Mouse (Mus musculus): ENCODE results near the gene Tmprss6. TPM values are rescaled to one million over a fixed set of nuclear protein-coding genes. Genes with fewer than 3 reads are reported as not detected.

The Tmprss6 gene
- total RNA-seq (2021) = under 1 TPM in 1 of 2 experiments, not detected in 1; 0.38 TPM
- long read RNA-seq, experiment 1 = 0 reads
- long read RNA-seq, experiment 2 = 0 reads

DNA sequence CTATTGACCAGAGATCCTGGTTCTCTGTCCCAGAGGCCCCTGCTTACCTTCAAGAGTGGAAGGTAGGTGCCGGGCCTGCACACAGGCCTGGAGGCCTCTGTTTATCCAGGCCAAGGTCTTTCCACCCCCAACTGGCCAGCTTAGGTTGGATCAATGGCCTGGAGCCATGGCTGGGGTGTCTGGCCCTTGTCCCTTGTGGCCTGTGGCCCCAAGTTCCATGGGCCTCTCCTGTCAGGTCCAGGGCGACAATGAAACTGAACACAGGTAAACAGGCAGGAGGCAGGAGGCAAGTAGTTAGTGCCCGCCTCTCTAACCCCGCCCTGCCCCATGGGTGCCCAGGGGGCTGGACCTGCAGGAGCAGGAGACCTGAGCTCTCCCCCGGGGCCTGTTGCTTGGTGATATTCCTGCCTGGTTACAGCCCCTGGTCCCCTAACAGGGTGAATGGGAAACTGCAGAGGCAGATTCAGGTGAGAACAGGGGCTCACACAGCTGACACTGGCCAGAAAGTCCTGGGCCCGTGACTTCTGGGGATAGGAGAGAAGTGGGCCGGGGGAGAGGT is at the start of gene Tmprss6:
Tmprss6 (minus strand) TSS at position 256 of the 559 bp plus-strand sequence.
- DNase-seq = no peak

DNA sequence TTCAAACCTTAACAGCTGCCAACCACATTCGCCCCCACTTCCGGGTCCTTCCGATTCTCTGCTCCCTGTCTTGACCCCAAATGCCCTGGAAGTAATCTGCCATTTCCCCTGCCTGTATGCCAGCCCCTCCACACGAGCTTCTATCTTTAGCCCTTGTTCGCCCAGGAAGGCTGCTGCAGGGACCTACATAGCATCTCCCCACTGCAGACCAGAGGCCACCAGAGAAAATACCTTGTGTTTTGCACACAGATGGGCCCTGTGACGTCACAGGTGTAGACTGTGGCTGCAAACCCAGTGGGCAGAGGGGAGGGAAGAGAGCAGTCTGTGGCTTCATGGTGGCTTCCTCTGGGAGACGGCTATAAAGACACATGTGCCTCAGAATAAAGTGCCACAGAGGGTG is 49.8 kb upstream of the Tmprss6 start:
- no peak for DNase-seq

DNA sequence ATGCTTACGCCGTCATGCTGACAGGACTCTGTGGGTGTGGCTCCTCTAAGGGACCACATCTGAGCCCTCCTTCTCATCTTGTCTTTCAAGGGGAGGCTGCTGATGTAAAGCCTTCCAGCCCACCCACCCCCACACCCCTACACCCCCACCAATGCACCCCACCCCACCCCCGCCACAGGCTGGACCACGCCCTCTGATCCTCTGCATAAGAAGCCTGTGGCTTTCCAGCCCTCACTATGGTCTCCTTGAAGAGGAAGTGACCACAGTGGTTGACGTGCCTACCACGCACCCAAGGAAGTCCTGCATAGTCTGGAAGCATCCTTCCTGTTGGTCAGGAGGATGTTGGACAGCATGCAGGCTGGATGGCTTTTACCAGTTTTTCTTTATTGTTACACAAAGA is 47.3 kb upstream of the Tmprss6 start:
- DNase-seq = no peak

DNA sequence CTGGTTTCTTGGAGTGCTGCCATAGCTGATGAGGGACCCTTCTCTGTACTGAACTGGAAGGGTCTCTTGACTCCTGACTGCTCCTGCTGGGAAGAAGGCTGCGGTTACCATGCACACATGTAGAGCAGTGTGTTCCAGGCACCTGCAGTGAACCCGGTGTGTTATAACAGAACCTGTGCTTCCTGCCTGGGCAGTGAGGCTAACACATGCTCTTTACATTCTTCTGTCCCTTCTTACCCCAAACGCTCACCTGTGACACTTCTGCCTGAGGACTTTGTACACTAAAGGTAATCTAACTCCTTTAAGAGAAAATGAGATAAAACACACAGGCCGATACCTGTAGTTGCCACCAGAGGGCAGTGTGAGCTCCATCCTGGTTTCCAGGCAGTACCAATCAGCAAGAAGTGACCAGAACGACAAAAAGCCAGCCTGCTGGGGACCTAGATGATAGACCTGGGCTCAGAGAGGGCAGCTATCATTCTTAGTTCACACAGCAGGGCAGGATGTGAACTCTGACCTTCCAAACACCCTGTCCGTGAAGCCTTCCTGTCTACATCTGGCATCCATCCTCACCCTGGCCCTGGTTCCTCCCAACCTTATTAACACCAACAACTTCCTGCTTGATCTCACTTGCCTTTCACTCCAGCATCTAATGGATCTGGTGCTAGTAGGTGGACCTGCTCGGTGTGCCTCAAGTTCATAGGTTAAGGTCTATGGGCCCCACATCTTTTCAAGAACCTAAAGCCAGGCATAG is 46.1 kb upstream of the Tmprss6 start:
- peak; percentile 81 for DNase-seq

DNA sequence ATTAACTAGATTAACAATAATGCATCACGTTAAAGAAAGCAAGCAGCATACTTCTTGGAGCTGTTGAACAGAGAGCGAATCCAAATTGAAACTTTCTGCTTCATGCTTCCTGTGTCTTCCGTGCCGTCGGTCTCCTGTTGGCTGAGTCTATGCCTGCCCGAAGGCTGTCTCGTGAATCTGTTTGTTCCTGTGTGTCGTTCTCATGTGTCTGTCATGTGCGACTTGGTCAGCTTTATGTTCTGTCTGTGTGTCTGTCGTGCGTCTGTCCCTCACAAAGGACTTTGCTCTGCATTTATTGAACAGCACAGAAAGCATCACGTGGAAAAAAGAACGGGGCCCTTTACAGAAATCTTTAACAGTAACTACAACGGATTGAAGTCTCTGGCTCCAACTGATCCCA is 44.6 kb upstream of the Tmprss6 start:
- DNase-seq = no peak

DNA sequence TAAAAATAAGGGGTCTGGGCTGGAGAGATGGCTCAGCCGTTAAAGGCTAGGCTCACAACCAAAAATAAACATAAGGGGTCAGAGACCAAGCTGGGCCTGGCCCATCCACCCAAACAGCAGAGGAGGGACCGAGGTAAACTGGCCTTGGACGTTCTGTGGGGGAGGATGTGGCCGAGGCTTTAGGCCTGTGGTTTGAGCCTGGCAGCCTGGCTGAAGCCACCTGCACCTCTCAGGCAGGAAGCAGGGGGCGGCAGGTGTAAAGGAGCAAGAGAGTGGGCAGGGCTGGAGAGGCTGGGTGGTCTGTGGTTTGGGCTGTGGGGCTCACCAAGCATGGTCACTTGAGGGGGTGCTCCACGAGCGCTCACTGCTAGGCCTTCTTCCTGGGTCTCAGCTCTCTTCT is 43.5 kb upstream of the Tmprss6 start:
- no peak for DNase-seq

DNA sequence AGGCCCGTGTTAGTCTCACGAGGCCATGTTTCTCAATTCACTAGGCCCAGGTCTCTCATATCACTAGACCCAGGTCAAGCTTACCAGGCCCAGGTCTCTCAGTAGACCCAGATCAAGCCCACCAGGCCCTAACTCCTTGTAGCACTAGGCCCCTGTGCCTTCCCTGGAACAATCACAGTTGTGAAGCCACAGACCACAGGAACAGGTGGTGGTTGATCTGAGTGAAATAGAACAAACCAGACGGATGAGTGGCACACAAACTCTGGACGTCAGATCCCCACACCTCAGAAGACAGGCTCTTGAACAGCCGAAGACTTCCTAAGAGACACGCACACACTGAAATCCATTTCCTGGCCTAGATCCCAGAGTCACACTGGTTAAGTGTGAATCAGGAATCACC is 42.3 kb upstream of the Tmprss6 start:
- no peak for DNase-seq

DNA sequence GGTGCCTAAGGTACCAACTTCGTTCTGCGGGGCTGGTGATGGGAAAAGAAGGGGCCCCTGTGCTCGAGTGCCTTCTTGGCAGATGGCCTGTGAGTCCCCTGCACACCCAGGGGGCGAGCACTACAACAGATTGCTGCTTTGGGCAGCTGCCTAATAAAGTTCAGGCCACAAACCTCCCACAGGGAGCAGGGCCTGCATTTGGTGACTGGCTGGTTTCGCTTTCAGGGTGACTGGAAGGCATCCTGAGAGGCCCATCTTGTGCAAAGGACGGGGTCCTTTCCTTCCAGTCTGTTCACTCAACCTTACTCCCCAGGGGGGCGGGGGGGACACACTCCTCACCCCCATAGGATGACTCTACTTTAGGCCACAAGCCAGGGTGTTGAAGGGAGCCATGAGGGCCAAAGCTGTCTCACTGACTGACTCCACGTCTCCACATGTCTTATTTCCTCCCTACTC is 41.7 kb upstream of the Tmprss6 start:
- no peak for DNase-seq

DNA sequence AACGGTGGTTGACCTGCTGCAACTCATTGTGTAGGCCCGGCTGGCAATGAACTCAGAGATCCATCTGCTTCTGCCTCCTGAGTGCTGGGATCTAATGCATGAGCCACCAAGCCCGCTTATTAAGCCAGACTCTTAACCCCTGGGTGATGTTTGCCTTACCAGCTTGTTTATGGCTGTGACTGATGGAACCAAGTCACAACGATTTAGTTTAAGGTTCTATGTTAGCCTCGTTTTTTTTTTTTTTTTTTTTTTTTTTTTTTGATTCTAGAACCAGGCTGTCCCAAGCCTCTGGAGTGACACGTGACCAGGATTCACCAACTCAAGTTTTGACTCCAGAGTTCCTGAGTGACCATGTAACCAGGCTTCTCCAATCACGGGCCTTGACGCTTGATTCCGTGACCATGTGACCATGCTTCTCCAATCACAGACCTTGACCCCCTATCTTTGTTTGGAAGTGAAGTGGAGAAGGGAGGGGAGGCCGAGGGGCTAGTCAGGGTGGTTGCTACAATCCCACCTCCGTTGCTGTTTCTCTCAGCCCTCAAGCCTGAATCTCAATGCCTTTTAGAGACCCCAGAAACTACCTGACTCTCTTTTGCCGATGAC is 41.0 kb upstream of the Tmprss6 start:
- no peak for DNase-seq

DNA sequence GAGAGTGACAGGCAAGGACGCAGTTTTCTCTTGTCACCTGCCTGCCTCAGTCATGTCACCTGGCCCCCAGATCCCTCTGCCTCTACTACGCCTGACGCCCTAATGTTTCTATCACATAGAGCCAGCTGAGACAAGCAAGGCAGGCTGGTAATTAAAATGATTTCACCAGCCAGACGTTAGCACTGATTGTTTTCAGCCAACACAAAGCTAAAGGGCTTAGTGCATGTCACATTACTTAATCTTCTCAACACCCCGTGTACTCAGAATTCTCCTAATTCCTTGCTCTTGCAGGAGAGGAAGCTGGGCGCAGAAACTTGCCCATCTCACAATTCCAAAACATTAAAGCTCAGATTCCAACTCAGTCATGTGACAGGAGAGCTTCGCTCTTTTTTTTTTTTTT is 40.0 kb upstream of the Tmprss6 start:
- DNase-seq = no peak

DNA sequence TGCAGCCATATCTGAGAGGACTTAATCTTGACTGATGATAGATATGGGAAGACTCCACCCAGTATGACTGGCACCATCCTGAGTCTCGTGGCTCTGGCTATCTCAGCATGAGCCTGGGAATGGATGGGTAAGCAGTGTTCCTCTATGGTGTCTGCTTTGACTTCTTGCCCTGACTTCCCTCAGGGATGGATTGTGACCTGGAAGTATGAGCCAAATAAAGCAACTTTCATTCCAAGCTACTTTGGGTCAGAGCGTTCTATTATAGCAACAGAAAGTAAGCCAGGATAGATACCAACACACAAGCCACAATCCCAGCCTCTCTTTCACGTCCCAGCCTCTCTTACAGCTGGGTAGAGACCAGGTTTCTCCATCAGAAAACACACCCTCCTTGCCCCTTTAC is 37.1 kb upstream of the Tmprss6 start:
- no peak for DNase-seq

DNA sequence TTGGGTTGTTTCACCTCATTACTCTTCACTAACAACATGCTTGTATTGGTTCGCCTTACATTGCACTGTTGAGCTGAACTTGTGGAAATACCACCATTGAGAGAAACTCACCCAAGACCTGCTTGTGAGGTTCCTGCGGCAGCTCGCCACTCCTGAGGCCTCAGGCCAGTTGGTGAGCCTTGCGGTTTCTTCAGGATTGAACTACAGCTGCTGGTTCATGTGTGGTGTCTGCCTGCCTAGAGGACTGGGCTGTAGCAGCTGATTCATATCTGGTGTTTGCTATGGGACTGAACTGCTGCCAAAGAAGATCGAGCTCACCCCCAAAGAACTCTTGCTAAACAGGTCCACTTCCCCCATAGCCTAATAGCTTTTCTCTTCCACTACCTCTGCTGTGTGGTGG is 36.4 kb upstream of the Tmprss6 start:
- DNase-seq = no peak

DNA sequence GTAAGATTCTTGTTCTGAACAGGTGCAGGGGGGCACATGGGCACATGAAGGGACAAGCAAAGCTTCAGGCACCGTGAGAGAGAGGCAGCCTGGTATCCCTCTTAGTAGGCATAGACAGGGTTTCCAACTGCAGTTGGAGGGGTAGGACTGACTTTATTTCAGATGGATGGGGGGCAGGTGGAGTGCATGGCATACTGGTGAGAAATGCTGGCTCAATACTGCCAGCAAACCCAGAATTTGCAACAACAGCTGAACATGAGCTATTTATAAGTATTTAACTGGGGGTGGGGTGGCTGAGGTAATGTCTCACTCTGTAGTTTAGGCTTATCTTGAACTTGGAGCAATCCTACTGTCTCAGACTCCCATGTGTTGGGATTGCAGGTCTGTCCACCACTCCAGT is 35.6 kb upstream of the Tmprss6 start:
- DNase-seq = no peak

DNA sequence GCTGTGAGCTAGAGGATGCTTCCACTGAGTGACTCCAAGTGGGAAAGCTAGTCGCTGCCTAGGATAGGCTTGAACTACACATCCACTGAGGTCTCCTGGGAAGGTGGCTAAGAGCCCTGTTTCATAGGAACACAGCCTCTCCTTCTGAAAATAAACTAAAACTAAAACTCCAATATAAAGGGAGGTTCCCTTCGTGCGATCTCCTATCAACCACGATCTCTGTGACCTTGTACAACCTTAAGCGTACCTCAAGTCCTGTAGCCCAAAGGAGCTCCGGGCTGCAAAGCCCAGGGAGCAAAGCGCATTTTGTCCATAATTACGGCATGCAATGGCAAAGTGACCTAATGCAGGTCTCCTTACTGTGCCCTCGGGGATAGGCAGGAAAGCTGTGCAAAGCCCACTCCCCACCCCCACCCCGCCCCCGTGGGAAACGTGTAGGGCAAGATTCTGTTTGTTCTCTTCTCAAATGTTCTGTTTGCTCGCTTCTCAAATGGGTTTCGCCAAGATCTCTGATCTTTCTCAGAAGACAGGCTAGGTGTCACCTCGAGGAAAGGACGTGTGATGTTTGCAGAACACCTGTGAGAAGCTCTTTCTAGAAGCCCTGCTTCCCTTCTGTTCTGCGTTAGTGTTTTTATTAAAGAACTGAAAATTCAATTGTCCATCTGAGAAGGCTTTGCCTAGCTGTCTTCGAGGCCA is 34.2 kb upstream of the Tmprss6 start:
- no peak for DNase-seq

DNA sequence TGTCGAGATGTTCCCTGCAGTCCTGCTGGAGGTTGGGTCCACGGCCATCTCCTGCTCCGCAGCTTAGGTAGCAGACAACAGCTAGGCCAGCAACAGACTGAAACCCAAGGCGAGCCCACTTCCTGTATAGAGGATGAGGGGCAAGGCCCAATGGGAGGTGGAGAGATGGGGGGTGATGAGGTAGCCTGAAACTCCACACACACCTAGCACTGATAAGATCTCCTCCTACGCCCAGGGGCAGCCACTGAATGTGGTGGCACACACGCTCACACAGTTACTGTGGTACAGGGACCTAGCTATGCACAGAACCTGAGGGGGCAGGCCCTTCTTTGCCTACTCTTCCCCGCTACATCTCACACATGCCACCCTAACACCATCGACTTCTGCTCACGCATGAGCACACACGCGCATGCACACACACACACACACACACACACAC is 26.6 kb upstream of the Tmprss6 start, which contains the start of gene Il2rb:
Il2rb (minus strand) TSS at position 304 of the 439 bp plus-strand sequence.
- DNase-seq = no peak

DNA sequence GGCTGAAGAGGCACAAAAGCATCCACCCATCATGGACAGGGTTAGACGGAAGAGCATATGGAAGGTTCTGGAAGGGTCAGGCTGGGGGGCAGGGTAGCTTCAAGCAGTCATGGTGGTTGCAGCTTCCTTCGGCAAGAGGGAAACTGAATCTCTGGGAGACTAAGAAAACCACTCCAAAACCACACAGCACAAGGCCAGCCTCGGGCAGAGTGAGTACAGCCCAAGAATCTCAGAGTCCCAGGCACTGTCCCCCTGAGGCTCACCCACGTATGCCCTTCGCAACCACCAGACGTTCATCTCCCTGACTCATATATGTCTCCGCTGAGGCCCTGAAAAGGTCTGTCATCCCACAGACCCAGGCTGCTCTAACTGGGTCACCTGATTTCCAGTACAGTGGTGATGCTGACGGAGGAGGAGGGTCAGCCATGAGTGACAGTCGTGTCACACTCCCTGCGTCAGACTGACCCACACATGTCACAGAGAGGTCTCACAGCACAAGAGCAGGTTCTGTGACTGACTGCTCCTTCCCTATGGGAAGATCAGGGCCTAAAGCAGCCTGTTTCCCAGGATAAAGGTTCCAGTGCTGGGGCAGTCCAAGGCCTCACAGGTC is 25.1 kb upstream of the Tmprss6 start:
- DNase-seq = no peak

DNA sequence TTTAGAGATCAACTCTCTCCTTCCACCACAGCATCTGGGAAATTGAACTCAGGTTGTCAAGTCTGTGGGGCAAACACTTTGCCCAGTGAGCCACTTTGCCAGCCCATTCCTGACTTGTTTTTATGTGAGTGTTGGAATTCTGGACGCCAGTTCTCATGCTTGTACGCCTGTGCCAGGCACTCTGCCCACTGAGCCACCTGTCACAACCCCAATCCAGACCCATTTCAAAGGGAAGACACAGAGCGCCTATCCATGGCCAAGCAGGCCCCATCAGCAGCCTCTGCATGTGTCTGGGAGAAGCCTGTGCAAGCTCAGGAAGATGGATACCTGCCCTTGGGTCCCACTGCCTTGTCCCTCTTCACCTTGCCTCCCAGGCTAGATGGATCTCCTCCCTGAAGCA is 22.9 kb upstream of the Tmprss6 start:
- DNase-seq = no peak

DNA sequence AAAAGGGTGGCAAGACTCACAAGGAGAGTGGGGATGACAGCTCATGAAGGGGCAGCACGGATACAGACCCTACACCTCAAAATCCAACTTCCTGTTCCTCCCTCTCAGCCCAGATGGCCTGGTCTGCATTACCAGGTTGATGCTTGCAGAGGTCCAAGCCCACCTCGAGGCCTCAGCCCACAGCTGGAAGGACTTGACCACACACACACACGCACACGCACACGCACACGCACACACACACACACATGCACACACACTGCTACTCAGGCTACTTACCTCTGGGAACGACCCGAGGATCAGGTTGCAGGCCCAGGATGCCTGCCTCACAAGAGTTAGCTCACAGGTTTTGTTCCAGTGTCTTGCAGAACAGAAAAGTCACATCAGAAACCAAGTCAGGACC is 21.5 kb upstream of the Tmprss6 start:
- no peak for DNase-seq

DNA sequence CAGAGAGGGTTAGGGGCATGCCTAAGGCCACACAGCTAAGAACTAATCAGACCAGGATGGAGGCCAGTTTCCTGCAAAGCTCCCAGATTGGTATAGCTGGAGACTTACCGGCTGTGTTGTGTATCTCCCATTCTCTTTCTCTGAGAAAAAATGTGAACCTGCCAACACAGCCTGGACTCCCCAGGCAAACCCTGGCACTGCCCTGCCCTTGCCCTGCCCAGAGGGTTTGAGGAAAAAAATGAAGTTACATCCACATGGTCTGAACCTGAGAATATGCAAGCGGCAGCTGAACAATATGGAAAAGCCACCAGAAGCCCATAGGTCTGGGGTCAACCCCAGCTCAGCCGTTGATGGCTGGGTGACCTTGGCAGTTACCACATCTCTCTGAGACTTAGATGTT is 20.8 kb upstream of the Tmprss6 start:
- DNase-seq = no peak

DNA sequence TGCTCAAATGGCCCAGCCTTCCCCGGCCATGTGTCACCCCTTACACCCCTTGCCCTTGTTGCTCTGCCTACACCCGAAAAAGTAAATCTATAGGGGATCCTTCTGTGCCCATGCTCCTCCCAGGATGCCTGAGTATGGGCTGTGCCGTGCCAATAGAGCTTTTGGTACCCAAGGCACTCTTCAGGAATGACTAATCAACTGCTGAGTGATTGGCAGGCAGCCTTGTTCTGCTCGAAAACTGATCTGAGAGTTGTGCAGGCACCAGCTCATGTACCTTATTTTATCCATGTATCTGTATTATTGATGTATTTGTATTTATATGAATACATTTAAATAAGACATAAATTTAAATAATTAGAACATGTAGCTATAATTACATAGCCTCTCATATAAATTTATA is 18.6 kb upstream of the Tmprss6 start:
- no peak for DNase-seq

DNA sequence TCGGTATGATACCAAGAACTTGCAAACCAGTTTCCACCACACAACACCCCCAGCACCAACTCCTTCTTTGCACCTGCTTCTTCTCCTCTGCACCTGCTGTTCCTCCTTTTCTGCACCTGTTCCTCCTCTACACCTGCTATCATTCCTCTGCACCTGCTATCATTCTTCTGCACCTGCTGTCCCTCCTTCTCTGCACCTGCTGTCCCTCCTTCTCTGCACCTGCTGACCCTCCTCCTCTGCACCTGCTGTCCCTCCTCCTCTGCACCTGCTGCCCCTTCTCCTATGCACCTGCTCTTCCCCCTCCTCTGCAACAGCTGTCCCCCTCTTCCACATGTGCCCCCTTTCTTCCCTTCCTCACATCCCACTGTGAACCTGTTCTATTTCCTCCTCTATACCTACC is 18.1 kb upstream of the Tmprss6 start:
- no peak for DNase-seq

DNA sequence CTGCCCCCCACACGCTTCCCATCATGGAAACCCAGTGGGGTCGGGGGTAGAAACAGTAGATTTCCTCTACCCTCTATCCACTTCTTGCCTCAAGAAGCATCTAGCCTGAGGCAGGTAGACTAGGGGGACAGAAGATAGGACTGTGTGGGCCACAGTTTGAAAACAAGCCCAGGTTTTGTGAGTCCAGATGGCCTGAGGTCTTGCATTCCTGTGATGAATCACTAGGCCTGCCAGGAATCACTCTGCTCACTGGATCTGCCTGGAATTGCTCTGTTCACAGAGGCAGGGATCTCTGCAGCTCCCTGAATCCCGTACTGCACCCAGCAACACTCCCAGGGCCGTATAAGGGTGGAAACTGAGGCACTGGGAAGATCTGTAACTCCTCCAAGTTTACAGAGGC is 14.9 kb upstream of the Tmprss6 start:
- DNase-seq = no peak

DNA sequence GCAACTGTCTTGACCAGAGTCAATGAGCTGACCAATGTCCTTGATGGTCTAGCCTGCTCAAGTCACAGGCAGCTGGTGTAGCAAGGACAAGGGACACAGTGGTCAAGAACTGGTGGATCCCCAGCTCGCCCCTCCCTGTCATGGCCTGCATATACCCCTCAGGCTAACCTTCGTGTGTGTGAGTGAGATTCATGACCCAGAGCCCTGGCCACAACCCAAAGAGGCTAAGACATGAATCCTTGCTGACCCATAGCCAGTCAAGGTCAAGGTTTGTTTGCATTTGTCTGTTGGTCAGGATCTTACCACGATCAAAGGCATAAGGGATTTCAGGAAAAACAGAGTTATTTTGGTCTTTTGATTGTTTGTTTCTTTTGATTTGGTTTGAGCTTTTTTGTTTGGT is 14.1 kb upstream of the Tmprss6 start:
- DNase-seq = no peak

Measured in gastrocnemius, postnatal 10 days (tissue).